Mouse (Mus musculus): ENCODE measurements around the gene Tjap1. TPM values are rescaled to one million over a fixed set of nuclear protein-coding genes. Genes with fewer than 3 reads are reported as not detected.
A peak's percentile ranks its signal among the peaks of the same experiment; 100 is the strongest.

Gene Tjap1
- polyA plus RNA-seq (2014; fragmentation: Nextera tagmentation; extraction: Ambion mirVana) = 26.4 and 29.3 TPM in 2 replicates

DNA sequence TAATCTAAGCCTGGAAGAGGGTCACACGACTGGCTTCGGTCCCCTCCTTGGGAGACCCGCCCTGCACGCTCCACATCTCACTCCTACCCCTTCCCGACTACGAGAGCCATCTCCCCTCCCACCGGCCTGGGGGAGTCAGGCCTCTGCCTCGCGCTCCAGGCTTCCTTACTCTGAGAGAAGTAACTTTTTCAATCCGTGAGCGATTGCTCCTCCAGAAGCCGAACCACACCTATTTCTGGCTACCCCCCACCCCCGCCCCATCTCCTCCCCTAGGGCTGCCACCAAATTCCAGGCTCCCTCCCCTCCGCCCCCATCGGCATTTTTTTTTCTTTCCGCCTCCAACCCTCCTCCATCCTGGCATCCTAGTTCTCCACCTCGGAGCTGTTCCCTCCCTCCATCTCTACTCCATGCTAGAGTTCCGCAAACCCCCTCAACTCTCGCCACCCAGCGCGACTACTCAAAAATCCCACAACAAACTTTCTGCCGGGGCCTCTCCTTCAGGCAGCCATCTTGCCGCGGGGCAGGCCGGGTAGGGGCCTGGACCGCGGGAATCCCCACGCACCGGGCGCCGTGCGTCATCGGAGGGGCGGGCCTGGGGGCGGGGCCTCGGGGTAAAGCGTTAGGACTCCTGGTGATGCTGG lies at the start of gene Tjap1:
TSS of gene Tjap1 (minus strand) at position 544 of the 641 bp plus-strand sequence.
- H3K9me3 ChIP-seq (ENCODE audit: control insufficient read depth, low read length) = no peaks in the 10 kb centered on the region
- H3K9ac ChIP-seq (ENCODE audit: low read depth, low read length) = peak within 1 kb of the TSS; percentile 80
- DNase-seq (ENCODE audit: low spot score) = peak; percentile 89
- H3K4me1 ChIP-seq (replicated peaks; ENCODE audit: control insufficient read depth, insufficient read depth, low read length) = peaks cover 10% of the 10 kb centered on the region
- WGBS = 0% methylated on average over 37 of the region's 37 CpGs
- peak within 1 kb of the TSS; percentile 90 for H3K4me2 ChIP-seq
- H3K36me3 ChIP-seq (ENCODE audit: control insufficient read depth, insufficient read depth, low read length) = peaks cover 6% of the 10 kb centered on the region; the same call in 1 of the 2 replicates
- H3K27me3 ChIP-seq (replicated peaks; ENCODE audit: control insufficient read depth, insufficient read depth, low read length) = no peaks in the 10 kb centered on the region
- H3K27ac ChIP-seq (ENCODE audit: low read depth, low read length) = peak within 1 kb of the TSS; percentile 80
- ATAC-seq (replicated peaks; ENCODE audit: low FRiP score) = peak; percentile 94
- H3K4me3 ChIP-seq (ENCODE audit: low read depth, low read length) = peak within 1 kb of the TSS; percentile 77

GRCm38 (mm10) chr17:46328723-46329122 lies 45.9 kb upstream of the Tjap1 start:
- ATAC-seq (replicated peaks; ENCODE audit: low FRiP score) = no peak
- Histone ChIP-seq H3K4me3 (ENCODE audit: low read depth, low read length) (peak overlapping the region; percentile 78), H3K36me3 (ENCODE audit: control insufficient read depth, insufficient read depth, low read length) (no peaks in the 10 kb centered on the region), H3K9me3 (ENCODE audit: control insufficient read depth, low read length) (no peaks in the 10 kb centered on the region), H3K27me3 (replicated peaks; ENCODE audit: control insufficient read depth, insufficient read depth, low read length) (no peaks in the 10 kb centered on the region), H3K9ac (ENCODE audit: low read depth, low read length) (peak overlapping the region; percentile 17; the same call in 1 of the 2 replicates), H3K27ac (ENCODE audit: low read depth, low read length) (peak overlapping the region; percentile 97), H3K4me1 (replicated peaks; ENCODE audit: control insufficient read depth, insufficient read depth, low read length) (0 out of 2 replicates have a peak, but pooled peaks cover 4% of the 10 kb centered on the region), H3K4me2 (peak overlapping the region; percentile 93)
- 63% methylated on average over 6 of the region's 6 CpGs for whole genome bisulfite sequencing
- no peak for DNase-seq (ENCODE audit: low spot score)

GRCm38 (mm10) chr17:46327906-46328534 lies 45.2 kb upstream of the Tjap1 start, which contains the start of gene Abcc10:
TSS of gene Abcc10 (minus strand) at chr17:46328352.
- Histone ChIP-seq H3K9me3 (ENCODE audit: control insufficient read depth, low read length) (no peaks in the 10 kb centered on the region), H3K4me3 (ENCODE audit: low read depth, low read length) (peak within 1 kb of the TSS; percentile 78), H3K36me3 (ENCODE audit: control insufficient read depth, insufficient read depth, low read length) (no peaks in the 10 kb centered on the region), H3K4me2 (peak within 1 kb of the TSS; percentile 93), H3K27me3 (replicated peaks; ENCODE audit: control insufficient read depth, insufficient read depth, low read length) (no peaks in the 10 kb centered on the region), H3K9ac (ENCODE audit: low read depth, low read length) (peak within 1 kb of the TSS; percentile 87), H3K4me1 (replicated peaks; ENCODE audit: control insufficient read depth, insufficient read depth, low read length) (0 out of 2 replicates have a peak, but pooled peaks cover 4% of the 10 kb centered on the region), H3K27ac (ENCODE audit: low read depth, low read length) (peak within 1 kb of the TSS; percentile 97)
- peak; percentile 95 for DNase-seq (ENCODE audit: low spot score)
- WGBS = under 1% methylated on average over 40 of the region's 40 CpGs
- ATAC-seq (replicated peaks; ENCODE audit: low FRiP score) = peak; percentile 98

DNA sequence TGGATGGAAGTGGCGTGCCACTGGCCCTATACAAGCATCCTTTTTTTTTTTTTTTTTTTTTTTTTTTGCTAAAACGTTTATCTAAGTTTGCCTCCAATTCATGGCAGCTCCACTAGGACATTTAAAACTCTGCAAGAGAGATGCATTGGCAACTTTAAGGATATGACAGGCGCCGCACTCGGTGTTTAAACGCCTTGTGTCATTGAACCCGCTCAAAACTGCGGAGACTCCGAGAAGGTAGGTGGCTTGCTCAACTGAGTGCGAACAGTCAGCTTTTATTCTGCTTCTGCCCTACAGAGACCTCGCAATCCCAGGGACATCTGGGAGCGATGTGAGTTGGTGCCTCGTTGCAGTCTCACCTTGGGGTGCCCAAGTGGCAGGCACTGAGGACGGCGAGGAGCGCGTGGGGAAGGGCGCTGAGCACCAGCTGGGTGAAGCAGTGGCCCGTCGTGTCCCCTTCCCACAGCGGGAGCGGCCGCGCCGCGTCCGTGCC lies 44.6 kb upstream of the Tjap1 start:
- H3K4me2 ChIP-seq = peak overlapping the region; percentile 93
- H3K9me3 ChIP-seq (ENCODE audit: control insufficient read depth, low read length) = no peaks in the 10 kb centered on the region
- no peak for ATAC-seq (replicated peaks; ENCODE audit: low FRiP score)
- 0 out of 2 replicates have a peak, but pooled peaks cover 4% of the 10 kb centered on the region for H3K4me1 ChIP-seq (replicated peaks; ENCODE audit: control insufficient read depth, insufficient read depth, low read length)
- no peak for DNase-seq (ENCODE audit: low spot score)
- WGBS = 4% methylated on average over 27 of the region's 27 CpGs
- peak overlapping the region; percentile 97 for H3K27ac ChIP-seq (ENCODE audit: low read depth, low read length)
- peak overlapping the region; percentile 78 for H3K4me3 ChIP-seq (ENCODE audit: low read depth, low read length)
- no peaks in the 10 kb centered on the region for H3K27me3 ChIP-seq (replicated peaks; ENCODE audit: control insufficient read depth, insufficient read depth, low read length)
- H3K9ac ChIP-seq (ENCODE audit: low read depth, low read length) = peak overlapping the region; percentile 87
- no peaks in the 10 kb centered on the region for H3K36me3 ChIP-seq (ENCODE audit: control insufficient read depth, insufficient read depth, low read length)

DNA sequence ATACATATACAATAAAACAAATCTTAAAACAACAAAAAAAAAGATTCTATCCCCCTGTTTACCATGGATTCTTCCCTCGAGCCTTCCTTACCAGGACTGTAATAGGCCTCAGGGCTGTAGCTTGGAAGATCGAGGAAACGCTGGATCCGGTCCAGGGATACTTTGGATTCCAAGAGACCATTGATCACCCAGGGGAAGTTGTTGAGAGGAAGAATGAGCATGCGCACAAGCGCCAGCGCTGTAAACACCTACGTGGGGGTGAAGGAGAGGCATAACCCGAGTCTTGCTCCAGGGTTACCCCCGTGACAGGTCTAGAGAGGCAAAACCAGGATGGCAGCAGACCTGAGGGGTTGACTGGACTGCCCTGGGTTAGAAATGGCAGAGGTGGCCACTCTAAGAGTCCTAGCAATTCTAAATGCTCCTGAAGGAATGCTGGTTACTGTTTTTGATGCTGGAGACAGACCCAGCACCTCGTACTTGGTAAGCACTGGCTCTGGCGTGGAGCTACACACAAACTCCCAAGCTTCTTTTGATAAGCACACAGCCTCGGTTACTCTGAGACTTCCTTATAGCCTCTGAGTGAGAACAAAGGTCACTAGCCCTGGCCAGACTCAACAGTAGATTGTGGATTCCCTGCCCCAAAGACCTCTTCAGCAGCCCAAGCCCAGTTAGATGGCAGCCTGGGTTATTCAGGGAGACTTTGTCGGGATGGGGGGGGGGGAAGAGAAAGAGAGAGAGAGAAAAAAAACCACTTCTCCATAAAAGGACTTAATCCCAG lies 39.4 kb upstream of the Tjap1 start:
- DNase-seq (ENCODE audit: low spot score) (no peak), ATAC-seq (replicated peaks; ENCODE audit: low FRiP score) (no peak)
- Histone ChIP-seq H3K27ac (ENCODE audit: low read depth, low read length) (no peak overlapping the region), H3K4me2 (no peak overlapping the region), H3K9me3 (ENCODE audit: control insufficient read depth, low read length) (no peaks in the 10 kb centered on the region), H3K9ac (ENCODE audit: low read depth, low read length) (no peak overlapping the region), H3K4me1 (replicated peaks; ENCODE audit: control insufficient read depth, insufficient read depth, low read length) (no peaks in the 10 kb centered on the region), H3K36me3 (ENCODE audit: control insufficient read depth, insufficient read depth, low read length) (no peaks in the 10 kb centered on the region), H3K4me3 (ENCODE audit: low read depth, low read length) (no peak overlapping the region), H3K27me3 (replicated peaks; ENCODE audit: control insufficient read depth, insufficient read depth, low read length) (no peaks in the 10 kb centered on the region)
- 88% methylated on average over 14 of the region's 14 CpGs for WGBS

- no peak overlapping the region for H3K9ac ChIP-seq (ENCODE audit: low read depth, low read length)
- H3K9me3 ChIP-seq (ENCODE audit: control insufficient read depth, low read length) = no peaks in the 10 kb centered on the region
- no peak for ATAC-seq (replicated peaks; ENCODE audit: low FRiP score)
- H3K27me3 ChIP-seq (replicated peaks; ENCODE audit: control insufficient read depth, insufficient read depth, low read length) = no peaks in the 10 kb centered on the region
- H3K4me1 ChIP-seq (replicated peaks; ENCODE audit: control insufficient read depth, insufficient read depth, low read length) = no peaks in the 10 kb centered on the region
- 73% methylated on average over 6 of the region's 6 CpGs for WGBS
- no peak overlapping the region for H3K4me3 ChIP-seq (ENCODE audit: low read depth, low read length)
- no peak for DNase-seq (ENCODE audit: low spot score)
- no peak overlapping the region for H3K4me2 ChIP-seq
- H3K36me3 ChIP-seq (ENCODE audit: control insufficient read depth, insufficient read depth, low read length) = no peaks in the 10 kb centered on the region
- H3K27ac ChIP-seq (ENCODE audit: low read depth, low read length) = no peak overlapping the region
Measured at GRCm38 (mm10) chr17:46320492-46320891, 37.7 kb upstream of the Tjap1 start.

DNA sequence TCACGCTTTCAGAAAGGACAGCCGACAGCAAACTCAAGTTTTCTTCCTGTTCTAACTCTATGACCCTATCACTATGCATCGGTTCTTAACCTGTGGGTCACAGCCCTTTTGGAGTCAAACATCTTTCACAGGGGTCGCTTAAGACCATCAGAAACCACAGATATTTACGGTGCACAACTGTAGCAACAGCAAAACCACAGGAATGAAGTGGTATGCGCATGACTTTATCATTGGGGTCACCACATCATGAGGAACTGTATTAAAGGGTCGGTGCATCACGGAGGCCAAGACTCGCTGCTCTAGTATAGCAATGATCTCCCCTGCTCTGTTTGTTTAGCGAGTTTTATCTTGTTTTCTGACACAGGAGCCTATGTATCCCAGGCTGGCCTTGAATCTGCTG lies 33.0 kb upstream of the Tjap1 start:
- Histone ChIP-seq H3K27me3 (replicated peaks; ENCODE audit: control insufficient read depth, insufficient read depth, low read length) (no peaks in the 10 kb centered on the region), H3K4me3 (ENCODE audit: low read depth, low read length) (no peak overlapping the region), H3K27ac (ENCODE audit: low read depth, low read length) (no peak overlapping the region), H3K9me3 (ENCODE audit: control insufficient read depth, low read length) (no peaks in the 10 kb centered on the region), H3K4me2 (no peak overlapping the region), H3K4me1 (replicated peaks; ENCODE audit: control insufficient read depth, insufficient read depth, low read length) (no peaks in the 10 kb centered on the region), H3K36me3 (ENCODE audit: control insufficient read depth, insufficient read depth, low read length) (no peaks in the 10 kb centered on the region), H3K9ac (ENCODE audit: low read depth, low read length) (no peak overlapping the region)
- ATAC-seq (replicated peaks; ENCODE audit: low FRiP score) (no peak), DNase-seq (ENCODE audit: low spot score) (no peak)
- WGBS = 79% methylated on average over 10 of the region's 10 CpGs

GRCm38 (mm10) chr17:46313135-46313715 lies 30.4 kb upstream of the Tjap1 start:
- no peak overlapping the region for H3K4me3 ChIP-seq (ENCODE audit: low read depth, low read length)
- H3K4me2 ChIP-seq = no peak overlapping the region
- no peaks in the 10 kb centered on the region for H3K36me3 ChIP-seq (ENCODE audit: control insufficient read depth, insufficient read depth, low read length)
- no peaks in the 10 kb centered on the region for H3K27me3 ChIP-seq (replicated peaks; ENCODE audit: control insufficient read depth, insufficient read depth, low read length)
- no peaks in the 10 kb centered on the region for H3K4me1 ChIP-seq (replicated peaks; ENCODE audit: control insufficient read depth, insufficient read depth, low read length)
- no peak overlapping the region for H3K9ac ChIP-seq (ENCODE audit: low read depth, low read length)
- no peak for DNase-seq (ENCODE audit: low spot score)
- H3K27ac ChIP-seq (ENCODE audit: low read depth, low read length) = no peak overlapping the region
- no peaks in the 10 kb centered on the region for H3K9me3 ChIP-seq (ENCODE audit: control insufficient read depth, low read length)
- WGBS = 83% methylated on average over 9 of the region's 9 CpGs
- ATAC-seq (replicated peaks; ENCODE audit: low FRiP score) = no peak
